In genomic region chr2:28239616-28240015, GRCm38 (mm10) we compare ENCODE assay signal across 18 mouse cellular contexts.
"Had no signal": no experiment of that assay in that cellular context is flagged by ENCODE, and none has a peak within 500 bp of the region (broad histone marks: within the 10 kb centered on the region; RNA-seq: fewer than 3 reads in every experiment).

No protein-coding gene starts in this region.

- ATAC-seq: forebrain, embryonic 16.5 days; hindbrain, embryonic 16.5 days; inflammation-experienced regulatory T-cells, adult 6 months; intestine, embryonic 15.5 days; intestine, postnatal 0 days; liver, embryonic 12.5 days had no signal

- DNase-seq: gastrocnemius, adult 2 months; gastrocnemius, postnatal 10 days; gastrocnemius, postnatal 25 days; heart, adult 18-20 months; heart, postnatal 10 days; heart, postnatal 4 days; kidney, adult 18-20 months; kidney, adult 8-10 months; kidney, postnatal 10 days; kidney, postnatal 36 days; layer of hippocampus, postnatal 36 days; left cerebral cortex, postnatal 4 days had no signal
